ENCODE assay signal across 25 mouse cellular contexts in the genomic region with DNA sequence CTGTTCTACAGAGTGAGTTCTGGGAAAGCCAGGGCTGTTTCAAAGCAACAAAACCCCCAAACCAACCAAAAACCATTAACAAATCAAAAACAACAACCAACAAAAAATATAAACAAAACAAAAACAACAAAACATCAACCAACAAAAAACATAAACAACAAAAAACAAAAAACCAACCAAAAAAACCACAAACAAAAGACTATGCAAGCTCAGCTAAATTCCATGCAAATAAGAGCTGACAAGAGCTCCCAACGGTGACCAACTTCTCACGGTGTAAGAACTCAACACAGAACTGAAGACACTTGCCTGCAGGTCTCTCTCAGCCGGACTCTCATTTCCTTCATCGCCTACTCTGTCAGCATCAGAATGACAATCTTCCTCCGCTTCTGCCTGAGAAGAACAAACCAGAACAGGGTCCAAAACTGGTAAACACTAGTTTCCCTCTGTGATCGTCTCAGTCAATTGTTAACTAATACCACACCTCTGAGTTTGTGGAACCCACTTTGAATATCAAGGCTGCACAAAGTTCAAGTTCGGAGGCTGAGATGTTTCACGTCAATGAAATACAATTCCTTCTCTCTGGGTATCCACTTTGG. TPM values are rescaled to one million over a fixed set of nuclear protein-coding genes. Genes with fewer than 3 reads are reported as not detected.
DNase-seq lines count a peak whose midpoint lies in the region; ATAC-seq and TF ChIP-seq lines count a peak whose summit lies in the region.
"Had no signal": no experiment of that assay in that cellular context is flagged by ENCODE, and none has a peak within 500 bp of the region (broad histone marks: within the 10 kb centered on the region; RNA-seq: fewer than 3 reads in every experiment).

No protein-coding gene starts in this region.

- H3K36me3 ChIP-seq in erythroblast, embryonic 14.5 days (ENCODE audit: control insufficient read depth) = peaks cover 78% of the 10 kb centered on the region
- H3K36me3 ChIP-seq in G1E (replicated peaks) = peaks cover 50% of the 10 kb centered on the region
- peaks cover 26% of the 10 kb centered on the region for H3K36me3 ChIP-seq in intestine, postnatal 0 days (ENCODE audit: control insufficient read depth, insufficient read depth)
- peaks cover 27% of the 10 kb centered on the region for H3K36me3 ChIP-seq in small intestine, adult 2 months (ENCODE audit: control insufficient read depth, insufficient read depth, low read length)
- H3K36me3 ChIP-seq in forebrain, embryonic 13.5 days (ENCODE audit: poor library complexity, severe bottlenecking) = peaks cover 20% of the 10 kb centered on the region
- no peaks in the 10 kb centered on the region; the same call in 1 of the 2 replicates for H3K36me3 ChIP-seq in forebrain, embryonic 11.5 days (ENCODE audit: control insufficient read depth, insufficient read depth, low read length)

- no peak for ATAC-seq in erythroblast, adult 5-6 weeks (replicated peaks; ENCODE audit: low FRiP score, poor library complexity, severe bottlenecking)
- ATAC-seq in G1E (ENCODE audit: extremely low read depth, insufficient number of reproducible peaks, low FRiP score, poor library complexity, severe bottlenecking) = no peak
- no peak for ATAC-seq in intestine, postnatal 0 days
- no peak for ATAC-seq in forebrain, embryonic 13.5 days
- ATAC-seq in forebrain, embryonic 11.5 days (replicated peaks; ENCODE audit: low FRiP score) = no peak

- no peak for TF ChIP-seq CTCF in G1E (IDR thresholded peaks at IDR 0.05; ENCODE audit: low read depth, low read length)
- TF ChIP-seq CTCF in intestine, postnatal 0 days (IDR thresholded peaks at IDR 0.05; ENCODE audit: low read depth) = no peak
- no peak for TF ChIP-seq CTCF in small intestine, adult 2 months (IDR thresholded peaks at IDR 0.05; ENCODE audit: extremely low read depth, insufficient read length, insufficient replicate concordance, low read depth, low read length)
- no peak for TF ChIP-seq CTCF in left cerebral cortex, adult 2 months (IDR thresholded peaks at IDR 0.05)

- peak overlapping the region; percentile 100 for H3K4me3 ChIP-seq in erythroblast, embryonic 14.5 days (replicated peaks)
- H3K4me3 ChIP-seq in G1E (ENCODE audit: low read depth, low read length) = peak overlapping the region; percentile 45; the same call in 1 of the 2 replicates
- 0 out of 2 replicates have a peak overlapping the region, but pooled peaks have one; percentile 5 for H3K4me3 ChIP-seq in intestine, postnatal 0 days (ENCODE audit: low read depth, low read length)
- no peak overlapping the region; the same call in 1 of the 2 replicates for H3K4me3 ChIP-seq in small intestine, adult 2 months (ENCODE audit: low read depth, low read length)
- no peak overlapping the region for H3K4me3 ChIP-seq in forebrain, embryonic 13.5 days
- H3K4me3 ChIP-seq in left cerebral cortex, adult 2 months = no peak overlapping the region
- H3K4me3 ChIP-seq in forebrain, embryonic 11.5 days (ENCODE audit: low read depth, low read length) = no peak overlapping the region
- H3K4me3 ChIP-seq: embryonic facial prominence, embryonic 12.5 days; heart, embryonic 10.5 days; hindbrain, embryonic 13.5 days; limb, embryonic 15.5 days; midbrain, embryonic 10.5 days had no signal

- no peaks in the 10 kb centered on the region for H3K27me3 ChIP-seq in erythroblast, embryonic 14.5 days (ENCODE audit: control insufficient read depth)
- H3K27me3 ChIP-seq in G1E (ENCODE audit: insufficient read depth, low read length) = no peaks in the 10 kb centered on the region
- no peaks in the 10 kb centered on the region for H3K27me3 ChIP-seq in intestine, postnatal 0 days (replicated peaks; ENCODE audit: control insufficient read depth, insufficient read depth, low read length)
- H3K27me3 ChIP-seq in small intestine, adult 2 months (ENCODE audit: control insufficient read depth, insufficient read depth, low read length) = no peaks in the 10 kb centered on the region
- no peaks in the 10 kb centered on the region for H3K27me3 ChIP-seq in forebrain, embryonic 13.5 days
- H3K27me3 ChIP-seq in forebrain, embryonic 11.5 days (ENCODE audit: control insufficient read depth, insufficient read depth, low read length) = no peaks in the 10 kb centered on the region
- H3K27me3 ChIP-seq: embryonic facial prominence, embryonic 12.5 days; hindbrain, embryonic 13.5 days; limb, embryonic 15.5 days had no signal

- intact Hi-C loops in left cerebral cortex, adult 2 months (cut with DNase I) = no loop called here

- H3K27ac ChIP-seq in intestine, postnatal 0 days (ENCODE audit: low read depth, low read length) = peak overlapping the region; percentile 72; the same call in 1 of the 2 replicates
- peak overlapping the region; percentile 66 for H3K27ac ChIP-seq in small intestine, adult 2 months (ENCODE audit: insufficient read depth, low read depth, low read length)
- no peak overlapping the region for H3K27ac ChIP-seq in forebrain, embryonic 13.5 days
- no peak overlapping the region for H3K27ac ChIP-seq in left cerebral cortex, adult 2 months
- no peak overlapping the region for H3K27ac ChIP-seq in forebrain, embryonic 11.5 days (ENCODE audit: low read depth, low read length)
- H3K27ac ChIP-seq: embryonic facial prominence, embryonic 12.5 days; heart, embryonic 10.5 days; hindbrain, embryonic 13.5 days; limb, embryonic 15.5 days; midbrain, embryonic 10.5 days; stomach, postnatal 0 days had no signal

- peaks cover 55% of the 10 kb centered on the region for H3K4me1 ChIP-seq in erythroblast, embryonic 14.5 days (ENCODE audit: control insufficient read depth)
- H3K4me1 ChIP-seq in G1E (ENCODE audit: insufficient read depth, low read depth, low read length) = peaks cover 50% of the 10 kb centered on the region
- 0 out of 2 replicates have a peak, but pooled peaks cover 3% of the 10 kb centered on the region for H3K4me1 ChIP-seq in intestine, postnatal 0 days (replicated peaks; ENCODE audit: control insufficient read depth, insufficient read depth, low read length)
- peaks cover 10% of the 10 kb centered on the region; the same call in 1 of the 2 replicates for H3K4me1 ChIP-seq in small intestine, adult 2 months (ENCODE audit: control insufficient read depth, insufficient read depth, insufficient read length, low read length)
- peaks cover 13% of the 10 kb centered on the region for H3K4me1 ChIP-seq in forebrain, embryonic 13.5 days
- H3K4me1 ChIP-seq in forebrain, embryonic 11.5 days (replicated peaks; ENCODE audit: control insufficient read depth, insufficient read depth, low read length) = no peaks in the 10 kb centered on the region

- 52% methylated on average over 8 of the region's 8 CpGs for WGBS in intestine, postnatal 0 days
- WGBS in small intestine, adult 2 months = 41% methylated on average over 8 of the region's 8 CpGs
- WGBS in forebrain, embryonic 13.5 days = 87% methylated on average over 8 of the region's 8 CpGs
- 92% methylated on average over 8 of the region's 8 CpGs for WGBS in forebrain, embryonic 11.5 days

- TF ChIP-seq POLR2A in small intestine, adult 2 months (IDR thresholded peaks at IDR 0.05; ENCODE audit: low read depth, low read length) = no peak

- no peak overlapping the region for H3K9ac ChIP-seq in intestine, postnatal 0 days (ENCODE audit: low read depth, low read length)
- H3K9ac ChIP-seq in forebrain, embryonic 13.5 days = no peak overlapping the region
- H3K9ac ChIP-seq in forebrain, embryonic 11.5 days (ENCODE audit: low read length) = no peak overlapping the region
- H3K9ac ChIP-seq: embryonic facial prominence, embryonic 12.5 days; hindbrain, embryonic 13.5 days; limb, embryonic 15.5 days had no signal

- peaks cover 2% of the 10 kb centered on the region for H3K9me3 ChIP-seq in erythroblast, embryonic 14.5 days (ENCODE audit: control insufficient read depth, low read length)
- H3K9me3 ChIP-seq in G1E (replicated peaks) = no peaks in the 10 kb centered on the region
- no peaks in the 10 kb centered on the region for H3K9me3 ChIP-seq in intestine, postnatal 0 days (ENCODE audit: control insufficient read depth)
- no peaks in the 10 kb centered on the region for H3K9me3 ChIP-seq in forebrain, embryonic 13.5 days (replicated peaks)
- no peaks in the 10 kb centered on the region for H3K9me3 ChIP-seq in forebrain, embryonic 11.5 days (ENCODE audit: control insufficient read depth, low read length)
- H3K9me3 ChIP-seq: embryonic facial prominence, embryonic 12.5 days; heart, embryonic 10.5 days; hindbrain, embryonic 13.5 days; limb, embryonic 15.5 days; midbrain, embryonic 10.5 days had no signal

- DNase-seq in G1E (ENCODE audit: low spot score) = no peak
- no peak for DNase-seq in left cerebral cortex, adult 2 months (ENCODE audit: extremely low spot score in 1 of 2, low spot score in 2 of 2)
- DNase-seq in forebrain, embryonic 11.5 days (ENCODE audit: low spot score) = no peak
- DNase-seq: adrenal gland, postnatal 14 days; cerebellum, adult 2 months; gastrocnemius, postnatal 25 days; heart, postnatal 14 days; kidney, postnatal 14 days; layer of hippocampus, adult 9-11 months had no signal

- peak overlapping the region; percentile 46; the same call in 1 of the 2 replicates for H3K4me2 ChIP-seq in intestine, postnatal 0 days (replicated peaks; ENCODE audit: low read depth)
- H3K4me2 ChIP-seq in forebrain, embryonic 13.5 days = no peak overlapping the region
- H3K4me2 ChIP-seq in forebrain, embryonic 11.5 days (ENCODE audit: low read depth, low read length, severe bottlenecking) = no peak overlapping the region
- H3K4me2 ChIP-seq: embryonic facial prominence, embryonic 12.5 days; hindbrain, embryonic 13.5 days; limb, embryonic 15.5 days had no signal

RNA-seq across cellular contexts. Expression of a gene that starts 4.8 kb away (rescaled TPM):
- 20.3 and 21.9 TPM in 2 replicates for polyA plus RNA-seq in erythroblast, embryonic 14.5 days (2012)
- total RNA-seq in erythroblast, adult 5-6 weeks (2015; ENCODE audit: low replicate concordance) = 517 and 623 TPM in 2 replicates
- 741 and 893 TPM in 2 replicates for total RNA-seq in erythroblast, adult 5-6 weeks (2017; ENCODE audit: low replicate concordance)
- total RNA-seq in G1E (2014; fragmentation: Nextera tagmentation) (115 and 128 TPM in 2 replicates), G1E (2017) (110 and 114 TPM in 2 replicates)
- polyA plus RNA-seq in G1E (2012) = 35.2 and 53.8 TPM in 2 replicates
- polyA plus RNA-seq in intestine, postnatal 0 days (2015; fragmentation: Nextera tagmentation; extraction: Ambion mirVana) = 37.7 and 40.2 TPM in 2 replicates
- 54.1 and 74.3 TPM in 2 replicates for polyA plus RNA-seq in small intestine, adult 2 months (2012; rRNA removed)
- polyA plus RNA-seq in forebrain, embryonic 13.5 days (2015; fragmentation: Nextera tagmentation; extraction: Ambion mirVana) = 32.4 and 36.3 TPM in 2 replicates
- total RNA-seq in left cerebral cortex, adult 2 months (2021) = 100 to 1,000 TPM; 106 to 115 TPM
- polyA plus RNA-seq in forebrain, embryonic 11.5 days (2014; fragmentation: Nextera tagmentation; extraction: Ambion mirVana) = 29.8 and 30.8 TPM in 2 replicates

RNA-seq across cellular contexts. Expression of a gene that starts 4.9 kb away (rescaled TPM):
- polyA plus RNA-seq in erythroblast, embryonic 14.5 days (2012) = 0.35 and 0.62 TPM in 2 replicates
- total RNA-seq in erythroblast, adult 5-6 weeks (2015; ENCODE audit: low replicate concordance) = 5.4 and 13.8 TPM in 2 replicates
- total RNA-seq in erythroblast, adult 5-6 weeks (2017; ENCODE audit: low replicate concordance) = 9.5 and 14.8 TPM in 2 replicates
- total RNA-seq in G1E (2014; fragmentation: Nextera tagmentation) = 49.2 and 59.1 TPM in 2 replicates
- 14.9 and 17.1 TPM in 2 replicates for total RNA-seq in G1E (2017)
- 18.8 and 20.5 TPM in 2 replicates for polyA plus RNA-seq in G1E (2012)
- 27.3 and 28.2 TPM in 2 replicates for polyA plus RNA-seq in intestine, postnatal 0 days (2015; fragmentation: Nextera tagmentation; extraction: Ambion mirVana)
- polyA plus RNA-seq in small intestine, adult 2 months (2012; rRNA removed) = 8.4 and 19.8 TPM in 2 replicates
- 34.3 and 34.6 TPM in 2 replicates for polyA plus RNA-seq in forebrain, embryonic 13.5 days (2015; fragmentation: Nextera tagmentation; extraction: Ambion mirVana)
- total RNA-seq in left cerebral cortex, adult 2 months (2021) = 10 to 100 TPM; 17.4 to 19.2 TPM
- polyA plus RNA-seq in forebrain, embryonic 11.5 days (2014; fragmentation: Nextera tagmentation; extraction: Ambion mirVana) = 33.9 and 35.0 TPM in 2 replicates

RNA-seq across cellular contexts. Expression of a gene that starts 52.3 kb away (rescaled TPM):
- not detected in 2 replicates for polyA plus RNA-seq in erythroblast, embryonic 14.5 days (2012)
- total RNA-seq in erythroblast, adult 5-6 weeks (2015; ENCODE audit: low replicate concordance) = not detected in 2 replicates
- not detected in 2 replicates for total RNA-seq in erythroblast, adult 5-6 weeks (2017; ENCODE audit: low replicate concordance)
- total RNA-seq in G1E (2014; fragmentation: Nextera tagmentation) (not detected in 2 replicates), G1E (2017) (0.05 TPM in 1 of 2 replicates, not detected in the other)
- polyA plus RNA-seq in G1E (2012) = not detected in 2 replicates
- polyA plus RNA-seq in intestine, postnatal 0 days (2015; fragmentation: Nextera tagmentation; extraction: Ambion mirVana) = not detected in 2 replicates
- polyA plus RNA-seq in small intestine, adult 2 months (2012; rRNA removed) = not detected in 2 replicates
- polyA plus RNA-seq in forebrain, embryonic 13.5 days (2015; fragmentation: Nextera tagmentation; extraction: Ambion mirVana) = not detected in 2 replicates
- total RNA-seq in left cerebral cortex, adult 2 months (2021) = not detected
- polyA plus RNA-seq in forebrain, embryonic 11.5 days (2014; fragmentation: Nextera tagmentation; extraction: Ambion mirVana) = not detected in 2 replicates
- total RNA-seq: adrenal gland, postnatal 14 days; common myeloid progenitor, adult 5-6 weeks; gastrocnemius, postnatal 25 days; heart, postnatal 14 days; left cerebral cortex, postnatal 14 days had no signal
- polyA plus RNA-seq: cerebellum, adult 2 months; heart, embryonic 10.5 days; hindbrain, embryonic 13.5 days; intestine, embryonic 14.5 days; limb, embryonic 15.5 days; midbrain, embryonic 10.5 days; neural tube, embryonic 11.5 days; spleen, adult 2 months; stomach, postnatal 0 days had no signal

Comparison
In these comparisons a context has a peak if more than half of its experiments do, and no peak if none do; other contexts are left out.
1. H3K4me3 ChIP-seq: peak in erythroblast, embryonic 14.5 days (single experiment), G1E (single experiment) and intestine, postnatal 0 days (single experiment); none in small intestine, adult 2 months (single experiment), forebrain, embryonic 13.5 days (single experiment), left cerebral cortex, adult 2 months (single experiment) and forebrain, embryonic 11.5 days (single experiment).
2. H3K27ac ChIP-seq: peak in intestine, postnatal 0 days (single experiment) and small intestine, adult 2 months (single experiment); none in forebrain, embryonic 13.5 days (single experiment), left cerebral cortex, adult 2 months (single experiment) and forebrain, embryonic 11.5 days (single experiment).